Mouse (Mus musculus) C2C12 (cell line): ENCODE data around the gene Smad9.
"Not testable (repeated sequence)": the region's sequence is repeated elsewhere in the genome, so short reads cannot be mapped to it uniquely, and the experiment has no call there.

Experiments used
- CEBPB ChIP-seq: IDR thresholded peaks from one replicate; pipeline ENCODE4 v1.6.1; 2011; ENCODE audit warnings: low read depth, mild to moderate bottlenecking, control low read depth, moderate library complexity
- CTCF ChIP-seq: IDR thresholded peaks from one replicate; pipeline ENCODE4 v1.5.1; 2011; ENCODE audit not compliant: control insufficient read depth, insufficient read depth, insufficient read length

DNA sequence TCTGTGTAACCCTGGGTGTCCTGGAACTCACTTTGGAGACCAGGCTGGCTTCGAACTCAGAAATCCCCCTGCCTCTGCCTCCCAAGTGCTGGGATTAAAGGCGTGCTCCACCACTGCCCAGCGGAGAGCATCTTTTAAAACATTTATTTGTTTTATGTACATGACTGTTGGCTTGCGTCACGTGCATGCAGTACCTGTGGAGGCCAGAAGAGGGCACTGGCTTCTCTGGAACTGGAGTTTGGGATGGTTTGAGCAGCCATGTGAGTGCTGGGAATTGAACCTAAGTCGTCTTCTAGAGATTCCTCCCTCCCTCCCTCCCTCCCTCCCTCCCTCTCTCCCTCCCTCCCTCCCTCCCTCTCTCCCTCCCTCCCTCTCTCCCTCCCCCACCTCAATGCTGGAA is 10.1 kb downstream of the Smad9 start:
- not testable (repeated sequence) for TF ChIP-seq CTCF, CEBPB
